Mouse (Mus musculus) testis, adult 2 months (tissue): Measurements from ENCODE around the gene 2210408I21Rik. TPM values are rescaled to one million over a fixed set of nuclear protein-coding genes. Genes with fewer than 3 reads are reported as not detected.

Source experiments
- H3K27ac ChIP-seq: fragments of 200-500 bp; 2 replicates; pipeline ENCODE4 v1.5.1; 2012; ENCODE audit warnings: low read depth, low read length; ENCODE audit not compliant: control insufficient read depth, insufficient read depth
- H3K27me3 ChIP-seq: fragments of 200-500 bp; 2 replicates; pipeline ENCODE4 v1.6.1; 2012; ENCODE audit warnings: mild to moderate bottlenecking, low read length, moderate library complexity; ENCODE audit not compliant: control insufficient read depth, insufficient read depth
- H3K36me3 ChIP-seq: fragments of 200-500 bp; 2 replicates; pipeline ENCODE4 v1.6.1; 2012; ENCODE audit warnings: mild to moderate bottlenecking, low read length; ENCODE audit not compliant: control insufficient read depth, insufficient read depth
- H3K4me1 ChIP-seq: fragments of 200-500 bp; 2 replicates; pipeline ENCODE4 v1.6.1; 2012; ENCODE audit warnings: low read length; ENCODE audit not compliant: control insufficient read depth, insufficient read depth
- H3K4me3 ChIP-seq: fragments of 200-500 bp; 2 replicates; pipeline ENCODE4 v1.5.1; 2012; ENCODE audit warnings: low read depth, mild to moderate bottlenecking, low read length, moderate library complexity, mixed read lengths; ENCODE audit not compliant: control insufficient read depth
- CTCF ChIP-seq: fragments of 200-500 bp; IDR thresholded peaks from 2 replicates; pipeline ENCODE4 v1.5.1; 2012; ENCODE audit warnings: low read depth, mild to moderate bottlenecking, inconsistent platforms, low read length, moderate library complexity; ENCODE audit not compliant: control insufficient read depth, insufficient read depth, insufficient replicate concordance
- POLR2A ChIP-seq: fragments of 200-500 bp; IDR thresholded peaks from 2 replicates; pipeline ENCODE4 v1.6.1; 2012; ENCODE audit warnings: low read depth, mild to moderate bottlenecking, inconsistent platforms, low read length, moderate library complexity; ENCODE audit not compliant: control insufficient read depth
- polyA plus RNA-seq: library from polyadenylated mRNA; depleted of rRNA; stranded (reverse); fragments of >200 nt; gene quantifications from 2 replicates; pipeline ENCODE4 v1.2.3, GENCODE M21; 2012

The 2210408I21Rik gene
- polyA plus RNA-seq, 1 experiment: 8.8 TPM

- Histone ChIP-seq H3K4me1 (no peaks in the 10 kb centered on the region), H3K36me3 (no peaks in the 10 kb centered on the region), H3K27me3 (no peaks in the 10 kb centered on the region), H3K27ac (no peak overlapping the region), H3K4me3 (no peak overlapping the region)
- TF ChIP-seq CTCF: no peak
- no peak for TF ChIP-seq POLR2A
Observed at GRCm38 (mm10) chr13:77278659-77279413, 143.5 kb downstream of the 2210408I21Rik start.

- Histone ChIP-seq H3K27ac (no peak overlapping the region), H3K4me1 (no peaks in the 10 kb centered on the region), H3K27me3 (no peaks in the 10 kb centered on the region), H3K36me3 (no peaks in the 10 kb centered on the region), H3K4me3 (no peak overlapping the region)
- no peak for TF ChIP-seq POLR2A
Observed at GRCm38 (mm10) chr13:77295519-77295918, 160.2 kb downstream of the 2210408I21Rik start.

GRCm38 (mm10) chr13:77324101-77324500 is 188.8 kb downstream of the 2210408I21Rik start:
- H3K4me3 ChIP-seq: no peak overlapping the region
- no peaks in the 10 kb centered on the region for H3K27me3 ChIP-seq
- no peak for TF ChIP-seq CTCF
- no peak for TF ChIP-seq POLR2A
- H3K36me3 ChIP-seq: no peaks in the 10 kb centered on the region
- H3K27ac ChIP-seq: no peak overlapping the region
- no peaks in the 10 kb centered on the region for H3K4me1 ChIP-seq

- Histone ChIP-seq H3K27me3 (no peaks in the 10 kb centered on the region), H3K4me3 (no peak overlapping the region), H3K36me3 (no peaks in the 10 kb centered on the region), H3K27ac (no peak overlapping the region), H3K4me1 (no peaks in the 10 kb centered on the region)
- TF ChIP-seq POLR2A: no peak
- TF ChIP-seq CTCF: no peak
Observed at GRCm38 (mm10) chr13:77326174-77326959, 191.0 kb downstream of the 2210408I21Rik start.

GRCm38 (mm10) chr13:77342097-77342496 is 206.8 kb downstream of the 2210408I21Rik start:
- no peaks in the 10 kb centered on the region for H3K4me1 ChIP-seq
- H3K36me3 ChIP-seq: no peaks in the 10 kb centered on the region
- no peak overlapping the region for H3K4me3 ChIP-seq
- no peaks in the 10 kb centered on the region for H3K27me3 ChIP-seq
- no peak overlapping the region for H3K27ac ChIP-seq
- TF ChIP-seq POLR2A: no peak
- no peak for TF ChIP-seq CTCF

GRCm38 (mm10) chr13:77385448-77385970 is 250.2 kb downstream of the 2210408I21Rik start:
- Histone ChIP-seq H3K36me3 (no peaks in the 10 kb centered on the region), H3K27ac (no peak overlapping the region)

GRCm38 (mm10) chr13:77386001-77386400 is 250.7 kb downstream of the 2210408I21Rik start:
- Histone ChIP-seq H3K4me3 (no peak overlapping the region), H3K36me3 (no peaks in the 10 kb centered on the region), H3K27ac (no peak overlapping the region), H3K4me1 (no peaks in the 10 kb centered on the region), H3K27me3 (no peaks in the 10 kb centered on the region)
- TF ChIP-seq CTCF (no peak), POLR2A (no peak)

More at GRCm38 (mm10) chr13:77385448-77385970, 250.2 kb downstream of the 2210408I21Rik start:
- no peak for TF ChIP-seq POLR2A
- no peak for TF ChIP-seq CTCF
- no peaks in the 10 kb centered on the region for H3K4me1 ChIP-seq
- no peak overlapping the region for H3K4me3 ChIP-seq
- H3K27me3 ChIP-seq: no peaks in the 10 kb centered on the region
